In the genomic region with DNA sequence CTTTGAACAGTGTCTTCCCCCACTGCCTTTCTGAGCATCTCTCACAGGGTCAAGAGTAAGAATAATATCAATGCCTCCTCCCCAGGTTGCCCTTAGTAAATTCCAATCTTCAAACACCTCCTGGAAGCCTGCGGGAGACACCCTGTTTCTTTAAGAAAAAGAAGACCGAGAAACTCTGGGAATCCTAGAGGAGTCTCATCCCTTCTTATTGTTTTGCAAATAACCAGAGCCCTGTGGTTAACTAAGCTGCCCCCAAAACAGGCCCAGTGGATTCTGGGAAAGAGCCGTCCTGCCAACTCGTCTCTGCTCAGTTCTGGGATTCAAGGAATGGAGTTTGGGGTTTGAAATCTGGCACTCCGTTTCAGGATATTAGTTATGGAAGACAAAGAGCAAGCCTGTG, we compare ENCODE assay signal across 11 mouse cellular contexts.
"Had no signal": no experiment of that assay in that cellular context is flagged by ENCODE, and none has a peak within 500 bp of the region (broad histone marks: within the 10 kb centered on the region; RNA-seq: fewer than 3 reads in every experiment).

No protein-coding gene starts in this region.

- H3K9ac ChIP-seq: liver, embryonic 15.5 days had no signal

- ATAC-seq: lung, postnatal 0 days had no signal

- DNase-seq: kidney, adult 9 months; kidney, postnatal 36 days; layer of hippocampus, adult 9-11 months; layer of hippocampus, postnatal 36 days; lung, adult 2 months; lung, postnatal 36 days; thymus, adult 18-20 months; thymus, postnatal 14 days had no signal

- H3K36me3 ChIP-seq: liver, embryonic 15.5 days had no signal

- H3K9me3 ChIP-seq: liver, embryonic 15.5 days had no signal

- H3K27ac ChIP-seq: kidney, postnatal 0 days; liver, embryonic 15.5 days had no signal
